Mouse (Mus musculus): ENCODE results near the gene Slc34a3.
A peak's percentile ranks its signal among the peaks of the same experiment; 100 is the strongest.

The Slc34a3 gene

DNA sequence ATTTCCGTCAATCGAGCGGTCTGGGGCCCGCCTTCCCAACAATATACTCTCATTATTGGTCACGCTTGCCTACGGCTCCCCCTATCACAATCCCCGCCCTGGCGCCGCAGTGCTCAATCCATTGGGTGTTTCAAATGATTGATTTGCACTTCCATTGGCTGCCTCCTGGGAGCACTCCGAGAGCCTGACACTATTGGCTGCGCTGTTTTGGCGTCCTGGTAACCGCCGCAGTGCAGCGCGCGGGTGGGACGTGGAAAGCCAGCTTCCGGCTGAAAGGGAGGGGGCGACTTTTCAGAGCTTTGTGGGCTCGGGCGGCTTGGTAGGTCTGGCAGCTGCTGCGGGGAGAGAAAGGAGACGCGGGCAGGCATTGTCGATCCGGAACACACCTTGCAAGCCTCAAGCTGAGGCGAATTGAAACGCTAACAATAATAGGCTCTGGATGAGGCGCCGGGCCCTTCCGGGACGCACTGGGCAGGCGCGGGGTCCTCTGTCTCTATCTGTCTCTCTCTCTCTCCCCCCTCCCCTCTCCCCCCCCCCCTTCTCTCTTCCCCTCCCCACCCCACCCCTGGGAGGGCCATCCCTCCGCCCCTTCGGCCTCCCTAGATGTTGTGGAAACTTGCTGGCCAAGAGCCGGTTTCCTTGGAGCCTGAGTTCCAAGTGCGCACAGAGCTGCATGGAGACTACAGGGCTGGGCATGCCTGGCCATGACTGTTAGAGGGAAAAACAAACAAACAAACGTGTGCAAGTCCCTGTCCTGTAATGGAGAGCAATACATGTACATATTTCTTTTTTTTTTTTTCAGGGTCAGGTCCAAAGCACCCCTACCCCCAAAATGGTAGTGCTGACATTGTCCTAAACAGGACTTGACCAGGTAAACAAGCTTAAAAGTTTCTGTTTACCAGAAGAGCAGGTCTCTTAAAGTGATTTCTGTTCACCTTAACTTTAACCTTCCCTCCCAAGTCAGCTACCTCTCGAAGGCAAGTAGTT, 9.1 kb downstream of the Slc34a3 start:
- peak; percentile 98 to 100 for DNase-seq

DNA sequence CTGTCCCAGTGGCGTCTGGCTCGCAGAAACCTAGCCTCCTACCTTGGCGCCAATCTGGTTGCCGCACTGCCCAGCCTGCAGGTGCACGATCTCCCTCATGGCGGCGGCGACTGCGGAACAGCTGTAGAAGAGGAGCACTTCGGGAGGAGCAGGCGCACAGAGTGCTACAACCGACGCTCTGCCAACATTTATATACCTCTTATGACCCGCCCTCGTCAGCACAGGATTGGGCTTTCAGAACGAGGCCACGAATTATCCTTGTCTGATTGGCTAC, 9.7 kb downstream of the Slc34a3 start, which contains the start of gene Tubb4b:
Gene Tubb4b, minus strand, starts transcription at position 211 of the 274 bp plus-strand sequence.
- DNase-seq, result no peak

GRCm38 (mm10) chr2:25223681-25224491, 10.3 kb downstream of the Slc34a3 start:
- DNase-seq, result peak; percentile 81 to 94

- DNase-seq, result no peak
Measured at GRCm38 (mm10) chr2:25221331-25221772, 12.8 kb downstream of the Slc34a3 start.

- DNase-seq, result no peak
Measured at GRCm38 (mm10) chr2:25218445-25218844, 15.7 kb downstream of the Slc34a3 start, which contains the start of gene Fam166a. Fam166a (plus strand) TSS chr2:25218745.

GRCm38 (mm10) chr2:25217666-25218065, 16.5 kb downstream of the Slc34a3 start:
- no peak for DNase-seq

GRCm38 (mm10) chr2:25214444-25214843, 19.7 kb downstream of the Slc34a3 start, which contains the start of gene Stpg3:
Stpg3 (minus strand) TSS chr2:25214637.
- DNase-seq, result peak; percentile 55 to 84

DNA sequence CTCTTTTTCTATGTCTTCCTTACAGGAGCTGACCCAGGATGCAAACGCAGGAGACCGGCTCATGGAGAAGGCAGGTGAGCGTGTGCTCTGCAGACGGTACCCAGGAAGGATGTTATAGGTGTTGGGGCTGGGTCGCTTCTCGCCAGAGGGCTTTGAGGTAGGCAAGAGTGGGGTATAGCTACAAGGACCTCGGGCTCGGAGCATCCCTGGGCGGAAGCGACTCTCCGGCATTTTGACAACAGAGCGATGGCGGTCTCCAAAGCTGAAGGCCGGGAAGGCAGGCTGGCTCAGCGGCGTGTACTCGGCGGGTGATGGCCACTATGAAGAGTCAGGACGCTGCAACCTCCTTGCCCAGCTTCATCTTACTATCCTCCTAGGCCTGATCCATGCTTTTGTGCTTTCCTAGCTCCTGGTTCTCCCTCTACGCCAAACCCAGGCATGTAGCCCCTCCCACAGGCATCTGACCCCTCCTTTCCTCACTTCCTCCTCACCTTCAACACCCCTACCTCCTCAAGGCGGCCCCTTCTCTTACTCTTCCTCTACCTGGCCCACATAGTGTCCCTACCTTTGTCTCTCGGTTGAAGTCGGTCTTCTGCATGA, 20.8 kb downstream of the Slc34a3 start:
- DNase-seq, result peak in 1 of 2 experiments; percentile 32

- DNase-seq, result peak; percentile 92 to 96
Measured at GRCm38 (mm10) chr2:25211121-25211670, 23.0 kb downstream of the Slc34a3 start, which contains the start of gene Nelfb. Nelfb (minus strand) TSS chr2:25211489.

DNA sequence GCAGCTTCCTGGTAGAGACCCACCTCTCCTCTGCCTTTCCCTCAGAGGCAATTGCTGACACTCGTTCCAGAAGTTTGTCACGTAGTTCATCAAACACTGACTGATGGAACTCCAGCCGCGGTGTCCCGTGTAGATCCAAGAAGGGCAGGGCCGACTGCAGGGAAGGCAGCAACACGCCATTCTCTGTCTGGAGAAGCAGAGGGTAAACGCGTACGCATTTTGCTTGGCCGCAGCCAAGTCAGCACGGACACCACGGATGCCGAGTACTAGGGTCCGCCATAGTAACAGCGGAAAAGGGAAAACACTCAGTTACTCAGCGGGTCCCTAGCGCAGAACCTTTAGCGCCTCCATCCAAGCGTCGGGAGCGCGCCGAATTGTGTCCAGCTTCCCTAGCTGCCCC, 23.5 kb downstream of the Slc34a3 start:
- no peak for DNase-seq

- peak in 1 of 2 experiments; percentile 55 for DNase-seq
Measured at GRCm38 (mm10) chr2:25207593-25207992, 26.6 kb downstream of the Slc34a3 start.

- DNase-seq, result peak; percentile 57 to 66
Measured at GRCm38 (mm10) chr2:25203631-25204214, 30.4 kb downstream of the Slc34a3 start.

DNA sequence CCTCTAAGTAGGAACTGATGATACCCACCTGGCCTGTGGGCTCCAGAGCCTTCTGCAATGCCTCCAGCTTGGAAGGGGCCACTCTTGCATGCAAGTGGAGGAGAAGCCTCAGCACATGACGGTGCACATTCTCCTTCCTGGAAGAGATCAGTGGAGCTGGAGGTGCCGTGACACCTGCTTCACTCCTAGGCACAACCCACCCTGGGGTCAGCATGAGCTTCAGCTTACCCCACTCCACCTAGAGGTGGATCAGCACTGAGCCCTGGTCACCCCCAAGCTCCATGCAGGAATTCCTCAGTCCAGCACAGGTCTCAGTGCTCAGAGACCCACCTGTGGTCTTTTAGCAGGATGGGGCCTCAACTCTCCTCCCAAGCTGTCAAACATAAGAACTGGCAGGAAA, 33.5 kb downstream of the Slc34a3 start:
- peak in 1 of 2 experiments; percentile 30 for DNase-seq

GRCm38 (mm10) chr2:25197946-25198345, 36.2 kb downstream of the Slc34a3 start:
- peak in 1 of 2 experiments; percentile 25 for DNase-seq

GRCm38 (mm10) chr2:25197191-25197590, 37.0 kb downstream of the Slc34a3 start:
- peak in 1 of 2 experiments; percentile 45 for DNase-seq

- peak; percentile 87 to 96 for DNase-seq
Measured at GRCm38 (mm10) chr2:25196172-25196954, 37.8 kb downstream of the Slc34a3 start, which contains the start of gene Tor4a. Tor4a (minus strand) TSS chr2:25196886.

GRCm38 (mm10) chr2:25195211-25196156, 38.7 kb downstream of the Slc34a3 start:
- peak; percentile 89 to 90 for DNase-seq

DNA sequence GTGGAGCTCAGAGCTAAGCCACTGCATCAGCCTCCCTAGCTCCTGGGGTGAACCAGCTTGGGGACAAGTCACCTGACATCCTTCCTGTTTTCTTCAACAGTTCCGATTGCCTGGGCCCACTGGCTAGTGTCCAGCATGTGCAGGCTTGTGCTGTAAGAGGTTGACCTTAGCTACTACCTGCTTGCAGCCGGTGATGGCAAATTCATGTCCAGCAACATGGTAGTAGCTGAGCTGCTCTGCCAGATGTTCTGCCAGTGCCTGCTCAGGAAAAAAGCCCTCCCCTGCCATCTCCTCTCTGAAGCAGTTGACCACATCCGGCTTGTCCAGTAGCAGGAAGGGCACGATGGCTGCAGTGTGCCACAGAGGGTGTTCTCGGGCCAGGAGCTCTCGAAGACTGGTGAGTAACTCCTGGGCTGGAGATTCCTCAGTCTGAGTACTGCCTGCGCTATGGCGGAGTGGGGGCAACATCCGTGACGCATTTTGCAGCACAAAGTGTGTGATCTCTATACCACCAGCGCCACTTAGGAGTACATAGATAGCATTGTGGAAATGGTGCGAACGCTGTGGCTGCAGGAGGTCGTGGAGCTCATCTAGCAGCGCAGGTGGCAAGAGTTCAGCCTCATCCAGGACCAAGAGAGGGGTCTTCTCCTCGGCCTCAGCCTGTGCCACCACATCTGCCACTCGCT, 39.5 kb downstream of the Slc34a3 start:
- DNase-seq, result peak in 1 of 2 experiments; percentile 47

- peak in 1 of 2 experiments; percentile 24 for DNase-seq
Measured at GRCm38 (mm10) chr2:25194006-25194405, 40.2 kb downstream of the Slc34a3 start.
